Mouse (Mus musculus) thymus, adult 2 months (tissue): ENCODE measurements around the gene Arntl.

Experiments
- CTCF ChIP-seq: fragments of 200-500 bp; IDR thresholded peaks from 2 replicates; pipeline ENCODE4 v1.5.1; 2012; ENCODE audit warnings: mild to moderate bottlenecking, control low read depth, low read length, moderate library complexity, borderline replicate concordance; ENCODE audit not compliant: control insufficient read depth, poor library complexity, insufficient read depth; ENCODE audit errors: extremely low read depth
- POLR2A ChIP-seq: fragments of 200-500 bp; IDR thresholded peaks from 2 replicates; pipeline ENCODE4 v1.6.1; 2012; ENCODE audit warnings: mild to moderate bottlenecking, low read length, control low read depth, moderate library complexity; ENCODE audit not compliant: control insufficient read depth, poor library complexity, insufficient read depth; ENCODE audit errors: extremely low read depth

DNA sequence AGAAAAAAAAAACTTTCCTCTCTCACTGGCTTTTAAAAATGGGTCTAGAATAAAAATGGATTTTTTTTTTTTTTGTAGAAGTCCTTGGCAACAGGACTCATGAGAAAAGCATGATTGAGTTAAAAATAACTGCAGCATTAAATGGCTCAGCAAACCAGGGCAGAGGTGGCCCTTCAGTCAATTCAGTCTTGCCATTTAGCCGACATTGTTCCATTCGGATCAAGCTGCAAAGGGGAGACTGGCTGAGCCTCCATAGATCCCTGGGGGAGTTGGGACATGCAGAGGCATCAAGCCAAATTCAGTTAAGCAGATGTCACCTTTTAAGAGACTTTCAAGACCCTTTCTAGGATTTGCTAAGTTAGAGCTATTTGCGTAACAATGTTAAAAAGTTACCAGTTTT is 102.9 kb downstream of the Arntl start:
- TF ChIP-seq POLR2A (no peak), CTCF (no peak)
